Mouse (Mus musculus): ENCODE measurements at regions not wholly inside any gene's neighbourhood (a gene's known extent, or its start where the extent isn't known, plus 50 kb on each side); places are given as distances from the start of the nearest gene placed in this dataset.

DNA sequence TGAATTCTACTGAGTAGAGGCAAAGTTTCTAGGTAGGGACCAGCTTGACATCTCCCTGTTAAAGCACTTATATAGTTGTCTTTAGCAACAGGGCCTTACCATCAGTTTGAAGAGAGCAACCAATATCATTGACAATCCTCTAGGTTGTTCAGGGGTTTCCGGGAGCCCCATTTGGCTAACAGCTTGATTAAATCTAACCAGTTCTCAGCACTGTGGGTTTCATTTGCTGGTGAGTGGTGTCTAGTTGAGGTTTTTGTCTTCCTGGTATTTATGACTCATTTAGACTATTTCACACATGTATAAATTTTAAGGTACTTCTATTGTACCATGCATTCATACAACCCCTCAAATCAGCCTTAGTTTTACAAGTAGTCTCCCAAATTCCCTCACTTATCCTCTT is 823.4 kb upstream of the Sel1l start:
- no peak for DNase-seq (ENCODE audit: low read depth, low spot score)

DNA sequence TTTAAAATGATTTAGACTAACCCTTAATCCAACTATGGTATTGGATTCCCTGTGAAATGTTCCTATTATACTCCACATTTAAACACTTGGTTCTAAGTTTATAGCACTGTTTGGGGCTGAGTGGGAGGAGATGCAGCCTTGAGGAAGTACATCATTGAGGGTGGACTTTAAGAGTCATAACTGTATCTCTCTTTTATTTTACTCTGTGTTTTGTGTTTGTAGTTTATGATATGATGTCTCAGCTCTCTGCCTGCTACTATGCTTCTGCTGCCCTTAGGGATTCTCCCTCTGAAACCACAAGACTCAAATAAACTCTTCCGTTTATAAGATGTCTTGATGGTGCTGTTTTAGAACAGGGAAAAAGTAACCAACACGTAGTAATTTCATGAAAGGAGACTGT is 797.7 kb upstream of the Sel1l start:
- no peak for DNase-seq (ENCODE audit: low read depth, low spot score)

DNA sequence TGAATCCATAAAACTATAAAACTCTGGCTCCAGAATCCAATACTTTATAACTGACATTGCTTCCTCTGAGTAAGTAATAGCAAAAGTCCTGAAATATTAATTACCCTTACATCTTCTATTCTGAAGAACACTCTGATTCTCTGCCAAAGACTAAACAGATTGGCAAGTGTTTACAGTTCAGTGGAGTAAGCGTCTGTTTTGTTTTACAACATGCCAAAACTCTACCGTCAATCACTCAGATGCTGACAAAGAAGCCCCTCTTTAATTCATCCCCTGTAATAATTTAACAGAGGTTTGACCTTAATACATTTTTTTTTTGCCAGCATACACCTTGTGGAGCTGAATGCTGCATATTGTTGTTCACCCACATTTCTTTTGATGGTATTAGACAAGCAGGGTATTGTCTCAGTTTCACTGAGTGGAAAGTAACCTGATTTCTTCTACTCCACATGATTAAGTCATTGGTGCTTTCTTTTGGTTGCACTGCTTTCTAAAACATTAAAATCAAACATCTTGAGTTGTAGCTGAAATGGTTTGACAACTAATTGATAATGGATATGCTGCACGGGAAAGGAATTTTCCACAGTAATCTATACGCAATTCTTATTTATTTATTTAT is 796.2 kb upstream of the Sel1l start:
- DNase-seq (ENCODE audit: low read depth, low spot score), result no peak

DNA sequence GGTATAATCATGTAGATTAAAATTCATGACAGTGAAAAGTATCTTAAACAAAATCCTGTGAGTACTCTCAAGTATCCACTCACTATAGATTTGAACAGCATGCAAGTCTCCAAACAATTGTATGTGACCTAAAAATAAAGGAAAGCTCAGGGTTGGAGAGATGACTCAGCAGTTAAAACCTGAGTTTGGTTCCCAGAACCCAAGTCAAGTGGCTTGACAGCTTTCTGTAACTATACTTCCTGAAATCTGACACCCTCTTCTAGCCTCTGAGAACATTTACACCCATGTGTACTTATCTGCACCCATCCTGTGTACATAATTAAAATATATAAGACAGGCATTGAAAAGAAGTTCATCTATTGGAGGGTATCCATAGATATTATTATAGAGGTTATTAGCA is 770.2 kb upstream of the Sel1l start:
- DNase-seq (ENCODE audit: low read depth, low spot score), result no peak

GRCm38 (mm10) chr12:92618519-92618918 is 769.6 kb upstream of the Sel1l start:
- no peak for DNase-seq (ENCODE audit: low read depth, low spot score)

DNA sequence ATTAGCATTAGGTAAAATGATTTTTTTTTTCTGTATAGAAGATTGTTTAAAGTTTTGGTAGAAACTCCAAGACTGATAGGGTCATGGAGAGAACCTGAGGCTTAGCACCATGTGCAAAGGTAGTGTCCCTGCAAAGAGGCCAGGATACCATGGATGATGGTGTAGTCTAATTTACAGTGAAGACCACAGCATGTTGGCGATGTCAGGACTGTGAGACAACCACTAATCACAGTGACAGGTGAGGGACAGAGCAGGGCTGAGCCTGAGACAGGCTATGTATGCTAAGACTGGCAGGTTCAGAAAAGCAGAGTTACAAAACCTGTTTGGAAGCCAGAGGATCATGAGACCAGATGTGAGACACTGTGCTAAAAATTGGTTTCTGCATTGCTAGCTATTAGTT is 752.7 kb upstream of the Sel1l start:
- no peak for DNase-seq (ENCODE audit: low read depth, low spot score)

- DNase-seq (ENCODE audit: low read depth, low spot score), result no peak
Observed at GRCm38 (mm10) chr12:92589725-92590124, 740.8 kb upstream of the Sel1l start.

GRCm38 (mm10) chr12:92589305-92589704 is 740.3 kb upstream of the Sel1l start:
- DNase-seq (ENCODE audit: low read depth, low spot score), result no peak

DNA sequence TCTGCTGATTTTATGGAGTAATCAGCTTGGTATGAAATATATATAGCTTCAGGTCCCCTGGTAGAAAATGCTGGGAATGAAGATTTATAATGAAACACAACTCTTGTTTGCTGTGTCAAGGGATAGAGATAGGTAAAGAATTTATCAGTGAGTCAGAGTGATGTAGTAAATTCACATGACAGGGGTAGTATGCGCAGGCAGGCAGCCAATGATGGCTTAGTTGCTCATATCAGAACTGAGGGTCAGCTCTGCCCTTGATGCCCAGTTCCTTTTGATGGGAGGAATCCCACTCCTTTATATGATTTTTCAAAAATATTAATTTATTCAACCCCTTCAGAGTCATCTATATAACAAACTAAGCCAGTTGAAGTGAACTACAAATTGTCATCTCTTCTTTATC is 729.6 kb upstream of the Sel1l start:
- DNase-seq (ENCODE audit: low read depth, low spot score), result no peak
